Mouse (Mus musculus): ENCODE results near the gene Zbtb7b.

Zbtb7b gene

DNA sequence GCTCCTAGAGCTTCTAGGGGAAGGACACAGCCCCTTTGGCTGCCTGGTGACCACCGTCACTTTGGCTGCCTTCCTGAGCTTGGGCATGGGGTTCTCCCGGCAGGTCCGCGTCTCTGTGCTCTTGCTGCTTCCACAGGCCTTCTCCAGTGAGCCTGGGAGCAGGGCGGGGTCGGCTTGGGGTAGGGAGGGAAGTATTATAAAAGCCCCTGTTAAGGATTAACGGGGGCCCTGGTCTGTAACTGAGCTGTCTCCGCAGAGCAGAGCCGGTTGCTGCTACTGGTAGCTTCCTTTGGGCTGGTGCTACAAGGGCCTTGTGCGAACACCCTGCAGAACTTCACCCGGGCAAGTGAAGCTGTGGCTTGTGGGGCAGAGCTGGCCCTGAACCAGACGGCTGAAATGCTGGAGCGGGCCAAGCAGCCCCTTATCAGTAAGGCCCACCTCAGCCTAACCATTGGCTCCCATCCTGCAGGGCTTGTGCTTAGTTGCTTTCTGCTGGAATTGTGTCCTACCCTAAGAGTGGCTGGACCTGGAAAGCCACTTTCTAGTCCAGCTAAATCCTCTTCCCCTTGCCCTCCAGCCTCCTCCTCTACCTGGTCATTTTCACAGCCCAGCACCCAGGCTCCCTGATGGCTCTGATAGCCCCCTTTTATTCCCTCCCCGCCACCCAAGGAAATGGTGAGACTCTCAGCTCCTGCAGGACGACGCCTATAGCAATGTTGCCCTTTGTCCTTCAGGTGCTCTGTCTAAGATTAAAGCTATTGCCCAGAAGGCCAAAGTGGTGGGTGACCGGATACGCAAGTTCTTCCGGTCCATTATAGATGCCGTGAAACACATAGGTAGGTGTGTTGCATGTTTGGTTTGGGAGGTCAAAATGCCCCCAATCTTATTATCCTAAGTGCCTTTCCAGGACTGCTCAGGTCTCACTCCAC lies 28.8 kb downstream of the Zbtb7b start:
- DNase-seq (ENCODE audit: low read depth, low spot score), result no peak

DNA sequence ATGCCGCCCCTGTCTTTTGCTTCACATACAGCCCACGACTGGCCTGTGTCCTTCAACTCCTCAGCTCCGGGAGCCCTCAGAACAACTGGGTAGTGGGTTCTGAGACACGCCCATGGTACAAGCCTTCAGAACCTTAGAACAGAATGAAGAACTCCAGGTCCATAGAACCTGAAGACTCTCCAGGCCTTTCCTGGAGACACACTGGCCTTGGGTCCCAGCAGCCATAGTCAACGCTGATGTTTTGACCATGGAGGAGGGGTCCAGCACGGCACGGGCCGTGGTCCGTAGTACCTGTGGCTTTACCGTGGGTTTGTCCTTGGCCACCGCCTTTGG lies 29.5 kb downstream of the Zbtb7b start, which contains the start of gene Dcst1:
Gene Dcst1, minus strand, starts transcription at position 101 of the 333 bp plus-strand sequence.
- no peak for DNase-seq (ENCODE audit: low read depth, low spot score)

DNA sequence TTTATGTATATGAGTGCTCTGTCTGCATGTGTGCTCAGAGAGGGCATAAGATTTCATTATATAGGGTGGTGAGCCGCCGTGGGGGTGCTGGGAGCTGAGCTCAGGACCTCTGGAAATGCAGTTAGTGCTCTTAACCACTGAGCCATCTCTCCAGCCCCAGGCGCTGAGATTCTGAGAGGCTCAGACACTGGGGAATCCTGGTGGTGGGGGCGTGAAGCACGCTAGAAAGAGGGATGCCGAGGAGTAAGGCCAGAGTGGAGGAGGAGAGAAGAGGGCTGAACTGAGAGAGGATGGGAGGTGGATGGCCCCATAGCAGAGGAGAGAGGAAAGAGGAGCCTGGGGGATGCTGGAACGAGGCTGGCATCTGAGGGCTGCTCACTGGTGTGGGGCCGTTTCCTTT lies 29.9 kb downstream of the Zbtb7b start:
- DNase-seq (ENCODE audit: low read depth, low spot score), result no peak

DNA sequence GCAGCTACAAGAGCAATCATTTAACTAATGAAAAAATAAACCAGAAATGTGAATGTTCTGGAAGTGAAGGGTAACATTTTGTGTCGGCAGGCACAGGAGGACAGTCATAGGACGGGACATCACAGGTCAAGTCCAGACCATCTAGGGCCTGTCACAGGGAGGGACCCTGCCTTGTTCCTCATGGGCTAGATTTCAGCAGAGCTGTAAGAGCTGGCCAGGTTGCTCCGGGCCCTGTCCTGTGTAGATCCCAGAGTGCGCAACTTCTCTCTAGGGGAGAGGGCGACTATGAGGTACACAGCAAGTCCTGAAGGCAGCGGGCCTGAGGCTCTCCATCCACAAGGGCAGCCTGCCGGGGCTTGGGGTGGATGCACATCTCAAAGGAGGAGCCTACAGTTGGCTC lies 32.9 kb downstream of the Zbtb7b start, which contains the start of gene Dcst2:
Gene Dcst2, plus strand, starts transcription at position 301 of the 400 bp plus-strand sequence.
- DNase-seq (ENCODE audit: low read depth, low spot score), result no peak

DNA sequence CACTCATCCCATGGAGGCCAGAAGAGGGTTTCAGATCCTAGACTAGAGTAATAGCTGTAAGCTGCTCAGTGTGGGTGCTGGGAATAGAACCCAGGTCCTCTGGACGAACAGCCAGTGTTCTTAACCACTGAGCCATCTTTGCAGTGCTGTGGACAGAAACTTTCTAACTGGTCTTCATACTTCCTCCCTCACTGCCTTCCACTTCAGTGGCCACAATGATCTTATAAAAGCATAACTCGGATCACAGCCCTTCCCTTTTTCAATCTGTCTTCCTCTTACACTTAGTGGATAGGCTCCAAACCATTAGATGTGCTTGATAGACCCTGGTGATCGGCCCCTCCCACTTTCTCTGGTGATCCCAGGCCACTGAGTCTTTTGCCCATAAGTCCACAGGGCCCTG lies 34.3 kb downstream of the Zbtb7b start:
- DNase-seq (ENCODE audit: low read depth, low spot score), result no peak

DNA sequence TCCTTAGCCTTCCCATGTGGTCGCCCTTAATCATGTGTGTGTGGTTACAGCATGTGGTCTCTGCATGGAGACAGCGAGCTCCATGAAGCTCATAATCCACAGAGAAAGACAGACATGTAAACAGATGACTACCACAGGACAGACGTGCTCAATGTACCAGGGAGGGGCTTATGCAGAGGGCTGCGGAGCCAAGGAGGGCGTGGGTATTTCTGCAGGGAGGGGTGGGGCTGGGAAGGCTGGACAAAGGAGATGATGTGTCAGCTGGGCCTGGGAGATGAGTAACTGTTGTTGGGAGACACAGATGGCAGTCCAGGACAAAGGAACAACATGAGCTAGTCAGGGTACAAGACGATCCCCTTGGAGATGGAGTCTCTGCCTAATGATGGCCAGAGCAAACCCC lies 34.9 kb downstream of the Zbtb7b start:
- no peak for DNase-seq (ENCODE audit: low read depth, low spot score)

DNA sequence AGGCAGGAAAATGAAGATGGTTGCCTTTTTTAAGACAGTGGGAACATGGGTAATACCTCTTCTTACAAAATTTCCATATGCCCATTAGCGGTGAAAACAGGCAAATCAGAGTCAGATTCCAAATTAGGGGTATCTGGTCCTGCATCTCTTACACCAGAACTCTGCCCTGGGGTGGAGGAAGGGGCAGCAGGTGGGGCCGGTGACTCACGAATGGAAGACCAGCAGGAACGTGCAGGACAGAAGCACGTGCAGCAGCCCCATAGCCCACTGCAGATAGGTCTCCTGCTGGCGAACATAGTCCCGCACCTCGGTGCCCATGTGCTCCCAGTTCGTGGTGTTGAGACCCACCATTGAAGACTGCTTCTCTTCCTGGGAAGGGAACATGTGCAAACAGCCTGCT lies 38.5 kb downstream of the Zbtb7b start:
- no peak for DNase-seq (ENCODE audit: low read depth, low spot score)

DNA sequence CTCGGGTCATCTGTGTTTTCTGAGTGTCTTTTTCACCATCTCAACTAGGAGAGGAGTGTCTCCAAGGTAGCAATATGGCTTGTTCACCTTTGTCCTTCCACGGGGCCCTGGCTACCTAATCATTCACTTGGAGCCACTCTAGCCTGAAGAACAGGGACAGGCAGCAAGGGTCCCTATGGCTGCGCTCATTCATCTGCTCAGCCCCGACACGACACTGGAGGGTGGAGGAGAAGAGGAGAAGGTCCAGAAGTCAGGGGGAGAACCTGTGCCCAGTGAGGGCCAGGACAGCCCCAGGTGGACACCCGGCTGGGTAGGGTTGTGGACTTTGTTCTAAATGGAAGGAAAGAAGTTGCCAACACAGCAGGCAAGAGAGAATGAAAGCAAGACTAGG lies 39.1 kb downstream of the Zbtb7b start:
- no peak for DNase-seq (ENCODE audit: low read depth, low spot score)

DNA sequence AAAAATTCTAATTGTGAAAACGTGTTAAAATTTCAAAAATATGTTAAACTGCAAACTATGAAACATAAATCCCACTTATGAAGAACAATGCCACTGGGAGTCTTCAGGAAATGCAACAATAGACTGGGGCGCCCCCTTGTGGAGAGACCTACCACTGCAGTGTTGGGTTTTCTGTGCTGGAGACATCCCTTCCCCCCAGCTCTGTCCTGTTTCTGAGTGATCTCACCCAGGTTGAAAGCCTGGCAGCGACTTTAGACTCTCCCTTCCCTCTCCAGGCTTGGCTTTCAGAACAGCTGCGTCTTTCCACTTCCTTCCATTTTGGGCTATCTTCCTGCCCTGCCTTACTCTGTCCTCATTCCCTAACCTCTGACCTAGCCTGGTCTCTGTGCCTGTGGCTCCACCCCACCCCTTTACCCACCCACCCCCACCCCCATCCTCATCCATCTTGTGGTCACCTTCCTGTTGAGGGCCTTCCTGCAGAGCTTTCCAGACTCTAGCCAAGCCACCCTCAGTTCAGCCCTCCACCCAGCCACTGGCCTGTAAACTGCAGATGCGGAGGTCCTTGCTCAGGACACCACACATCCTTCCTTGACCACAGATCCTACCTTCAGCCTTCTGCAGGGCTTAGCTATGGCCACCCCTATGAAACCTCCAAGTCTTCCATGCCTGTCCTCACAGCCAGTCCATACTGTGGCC lies 39.6 kb downstream of the Zbtb7b start:
- DNase-seq (ENCODE audit: low read depth, low spot score), result peak; percentile 77

DNA sequence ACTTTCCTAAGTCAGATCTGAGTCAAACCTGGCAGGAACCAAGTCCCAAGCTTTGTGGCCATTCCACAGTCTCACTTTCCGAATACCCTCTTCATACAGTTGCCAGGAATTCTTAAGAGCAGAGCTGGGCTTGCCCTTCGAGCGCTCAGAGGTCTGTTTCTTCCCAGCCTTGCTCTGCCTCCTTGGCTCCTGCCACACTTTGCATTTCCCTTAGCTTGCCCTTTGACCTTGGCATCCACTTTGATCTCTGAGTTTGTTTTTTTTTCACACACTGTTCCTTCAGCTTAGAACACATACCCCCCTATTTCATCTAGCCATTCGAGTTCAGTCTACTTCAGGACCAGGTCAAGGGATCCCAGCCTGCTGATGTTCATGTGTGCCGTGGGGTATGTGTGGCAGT lies 43.3 kb downstream of the Zbtb7b start:
- DNase-seq (ENCODE audit: low read depth, low spot score), result no peak

DNA sequence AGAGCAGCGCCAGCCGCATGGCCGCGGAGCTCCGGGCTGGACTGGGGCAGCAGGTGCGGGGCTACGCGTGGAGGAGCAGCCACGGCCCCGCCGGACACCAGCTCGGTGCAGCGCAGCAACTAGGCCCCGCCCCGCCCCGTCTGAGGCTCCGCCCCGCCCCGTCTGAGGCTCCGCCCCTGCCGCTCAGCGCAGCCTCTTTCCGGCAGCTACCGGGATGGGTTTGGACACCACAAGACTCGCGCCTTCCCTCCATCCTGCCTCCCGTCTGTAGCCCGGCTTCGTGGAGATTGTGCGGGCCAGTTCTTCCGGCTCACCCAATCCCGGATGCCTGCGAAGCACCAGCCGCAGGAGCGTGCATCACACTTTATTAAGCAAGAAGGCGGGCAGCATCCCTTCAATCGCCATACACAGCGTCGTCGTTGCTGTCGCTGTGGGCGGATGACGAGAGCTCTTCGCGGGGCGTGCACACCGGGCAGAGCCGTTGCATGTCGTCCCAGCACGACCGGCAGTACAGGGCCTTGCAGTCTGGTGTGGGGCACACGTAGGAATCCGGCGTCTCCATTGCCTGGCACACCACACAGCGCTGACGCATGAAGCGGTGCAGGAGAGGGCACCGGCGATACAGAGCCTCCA lies 44.6 kb downstream of the Zbtb7b start, which contains the start of gene Adam15:
Gene Adam15, minus strand, starts transcription at position 128 of the 633 bp plus-strand sequence.
- DNase-seq (ENCODE audit: low read depth, low spot score), result peak; percentile 55

DNA sequence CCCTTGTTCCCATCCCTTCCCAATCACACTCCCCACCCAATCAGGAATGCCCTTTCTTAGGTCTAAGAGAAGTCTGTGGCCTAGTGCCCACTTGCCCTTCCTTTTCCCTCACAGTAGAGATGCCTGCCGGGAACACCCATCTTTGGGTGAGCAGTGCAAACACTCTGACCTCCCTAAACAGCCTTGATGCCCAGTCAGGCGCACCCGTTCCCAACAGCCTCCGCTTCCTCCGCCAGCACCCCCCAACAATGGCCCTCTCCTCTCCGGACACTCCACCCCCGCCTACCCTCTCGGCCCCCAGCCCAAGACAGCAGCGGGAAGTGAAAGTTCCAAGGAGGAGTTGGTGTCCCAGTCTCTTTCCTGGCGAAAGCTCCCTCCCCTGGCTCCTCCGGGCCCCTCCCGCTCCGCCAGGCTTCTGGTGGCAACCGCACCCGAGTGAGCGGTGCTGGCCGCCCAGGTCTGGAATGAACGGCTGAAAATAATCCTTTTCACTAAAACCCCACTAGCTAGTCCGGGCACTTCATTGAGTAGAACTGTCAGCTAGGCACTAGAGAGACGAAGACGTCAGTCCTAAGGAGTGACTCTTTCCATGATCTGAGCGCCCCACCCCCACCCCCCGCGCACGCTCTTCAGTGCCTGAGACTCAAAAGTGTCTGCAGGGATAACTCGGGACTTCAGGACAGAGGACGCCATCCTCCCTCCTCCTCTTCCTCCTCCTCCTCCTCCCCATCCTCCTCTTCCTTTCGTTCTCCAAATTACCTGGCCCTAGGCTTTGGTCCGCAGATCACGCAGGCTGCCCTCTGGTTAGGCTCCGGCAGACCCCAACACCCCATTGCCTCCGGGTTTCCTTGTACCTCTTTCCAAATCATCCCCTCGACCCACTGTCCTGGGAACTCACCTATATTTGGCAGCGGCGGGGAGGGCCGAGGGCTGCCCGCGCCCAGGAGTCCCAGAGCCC lies 45.4 kb downstream of the Zbtb7b start:
- DNase-seq (ENCODE audit: low read depth, low spot score), result no peak

DNA sequence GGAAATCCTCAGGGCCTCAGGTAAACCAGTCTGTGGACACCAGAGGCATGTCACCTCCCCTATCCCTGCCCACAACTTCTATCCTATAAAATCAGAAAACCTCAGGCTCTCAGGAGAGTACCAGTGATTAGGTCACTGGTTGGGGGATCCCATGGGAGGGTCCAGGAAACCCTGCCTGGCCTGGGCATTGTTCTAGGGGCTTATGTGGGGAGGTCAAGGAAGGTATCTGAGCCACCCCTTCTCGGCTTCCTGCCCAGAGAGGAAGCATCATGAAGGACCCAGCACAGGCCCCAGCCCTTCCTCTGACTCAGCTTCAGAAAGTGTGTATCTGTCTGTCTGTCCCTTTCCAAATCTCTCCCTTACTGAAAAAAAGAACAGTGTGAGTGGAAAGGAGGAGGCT lies 46.7 kb downstream of the Zbtb7b start:
- no peak for DNase-seq (ENCODE audit: low read depth, low spot score)

DNA sequence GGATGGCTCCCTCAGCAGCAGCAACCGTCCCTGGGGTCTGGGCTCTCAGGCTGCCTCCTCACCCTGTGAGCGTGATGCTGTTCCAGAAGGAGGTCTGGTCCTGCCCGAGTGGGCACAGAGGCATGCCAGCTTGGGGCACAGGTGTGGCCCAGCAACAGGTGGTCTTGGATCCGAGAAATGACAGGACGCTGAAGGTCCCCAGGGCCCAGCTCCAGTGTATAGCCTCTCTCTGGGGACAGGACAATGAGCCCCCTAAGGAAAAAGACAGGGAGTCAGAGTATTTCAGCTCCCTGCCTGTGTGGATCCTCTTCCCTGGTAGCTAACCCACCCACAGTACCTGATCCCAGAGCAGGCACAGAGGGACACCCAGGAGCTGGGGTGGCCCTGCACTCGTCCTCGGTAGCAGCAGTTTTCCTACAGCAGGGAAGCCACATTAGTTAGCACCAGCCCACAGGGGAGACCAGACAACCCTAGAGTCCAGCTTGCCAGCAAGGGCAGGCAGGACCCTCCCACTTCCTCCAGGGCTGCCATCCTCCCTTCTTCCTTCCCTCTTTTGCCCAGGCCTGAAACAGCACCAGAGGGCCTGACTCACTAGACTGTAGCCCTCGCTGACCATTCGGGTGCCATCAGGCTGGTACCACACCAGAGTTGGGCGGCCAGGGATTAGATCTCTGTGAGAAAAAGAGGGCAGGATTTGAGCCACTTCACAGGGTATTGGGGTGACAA lies 47.6 kb downstream of the Zbtb7b start:
- no peak for DNase-seq (ENCODE audit: low read depth, low spot score)

DNA sequence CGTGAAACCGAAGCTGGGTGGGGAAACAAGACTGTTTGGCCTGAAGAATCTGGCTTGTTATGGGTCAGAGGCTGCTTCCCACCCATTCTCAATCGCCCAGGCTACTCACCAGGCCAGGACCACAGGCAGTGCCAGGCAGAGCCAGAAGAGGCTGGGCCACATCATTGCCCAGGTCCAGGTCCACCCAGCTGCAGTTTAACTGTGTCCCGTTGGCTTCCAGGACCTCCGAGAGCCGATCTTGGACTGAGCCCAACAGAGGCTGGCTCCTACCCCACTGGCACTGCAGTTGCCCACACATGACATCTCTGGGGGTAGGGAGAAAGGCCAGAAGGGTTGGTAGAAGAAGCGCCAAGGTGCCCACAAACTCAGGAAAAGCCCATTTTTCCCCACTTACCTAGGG lies 51.3 kb downstream of the Zbtb7b start:
- no peak for DNase-seq (ENCODE audit: low read depth, low spot score)

DNA sequence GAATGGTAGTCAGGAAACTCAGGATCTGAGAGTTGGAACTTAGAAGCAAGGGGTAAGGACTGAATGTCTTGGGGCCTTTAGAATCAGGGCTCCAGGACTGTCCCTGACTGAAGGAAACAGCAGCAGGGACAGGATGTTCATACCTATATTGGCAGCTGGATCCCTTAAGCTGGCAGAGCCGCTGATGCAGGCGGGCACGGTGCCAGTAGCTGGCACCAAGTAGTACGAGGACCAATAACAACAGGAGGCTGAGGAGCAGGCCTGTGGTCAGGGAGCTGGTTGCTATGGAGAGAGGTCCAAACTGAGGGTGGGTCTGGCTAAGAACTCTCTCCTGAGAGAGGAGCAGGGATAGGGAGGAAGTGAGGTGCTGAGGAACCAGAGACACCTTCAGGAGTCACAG lies 52.8 kb downstream of the Zbtb7b start:
- DNase-seq (ENCODE audit: low read depth, low spot score), result no peak

DNA sequence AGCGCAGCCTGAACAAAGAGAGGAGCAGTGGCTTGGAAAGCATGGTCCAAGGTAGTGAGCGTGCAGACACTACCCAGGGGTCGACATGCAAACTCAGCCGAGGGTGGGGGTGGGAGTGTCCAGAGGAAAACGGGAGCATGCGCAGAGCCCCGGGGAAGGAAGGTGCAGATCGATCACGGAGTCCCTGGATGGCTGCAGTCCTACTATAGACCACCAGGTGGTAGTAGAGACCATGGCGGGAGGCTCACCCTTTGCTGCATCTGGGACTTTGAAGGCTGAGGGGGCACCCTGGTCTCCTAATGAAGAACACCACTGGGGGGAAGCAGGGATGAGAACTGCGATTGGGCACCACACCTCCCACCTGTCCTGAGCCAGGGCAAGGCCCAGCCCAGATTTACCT lies 54.1 kb downstream of the Zbtb7b start:
- DNase-seq (ENCODE audit: low read depth, low spot score), result peak; percentile 89

DNA sequence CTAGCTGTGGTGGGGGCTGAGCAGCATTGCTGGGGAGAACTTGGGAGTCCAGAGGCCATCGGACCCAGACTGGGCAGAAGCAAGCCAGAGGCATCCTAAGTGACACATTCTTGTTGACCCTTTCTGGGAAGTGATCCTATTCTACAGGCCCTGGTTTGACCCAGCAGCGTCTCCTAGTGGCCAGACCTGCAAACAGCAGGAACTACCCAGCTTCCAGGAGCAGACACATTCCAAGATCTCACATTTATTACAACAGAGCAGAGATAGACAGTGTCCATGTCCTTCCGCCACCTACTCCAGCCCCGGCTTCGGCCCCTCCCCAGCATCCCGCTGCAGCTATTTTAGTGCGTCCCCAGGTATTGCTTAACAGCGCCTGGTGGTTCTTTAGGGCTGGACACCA lies 55.2 kb downstream of the Zbtb7b start:
- peak; percentile 85 for DNase-seq (ENCODE audit: low read depth, low spot score)

DNA sequence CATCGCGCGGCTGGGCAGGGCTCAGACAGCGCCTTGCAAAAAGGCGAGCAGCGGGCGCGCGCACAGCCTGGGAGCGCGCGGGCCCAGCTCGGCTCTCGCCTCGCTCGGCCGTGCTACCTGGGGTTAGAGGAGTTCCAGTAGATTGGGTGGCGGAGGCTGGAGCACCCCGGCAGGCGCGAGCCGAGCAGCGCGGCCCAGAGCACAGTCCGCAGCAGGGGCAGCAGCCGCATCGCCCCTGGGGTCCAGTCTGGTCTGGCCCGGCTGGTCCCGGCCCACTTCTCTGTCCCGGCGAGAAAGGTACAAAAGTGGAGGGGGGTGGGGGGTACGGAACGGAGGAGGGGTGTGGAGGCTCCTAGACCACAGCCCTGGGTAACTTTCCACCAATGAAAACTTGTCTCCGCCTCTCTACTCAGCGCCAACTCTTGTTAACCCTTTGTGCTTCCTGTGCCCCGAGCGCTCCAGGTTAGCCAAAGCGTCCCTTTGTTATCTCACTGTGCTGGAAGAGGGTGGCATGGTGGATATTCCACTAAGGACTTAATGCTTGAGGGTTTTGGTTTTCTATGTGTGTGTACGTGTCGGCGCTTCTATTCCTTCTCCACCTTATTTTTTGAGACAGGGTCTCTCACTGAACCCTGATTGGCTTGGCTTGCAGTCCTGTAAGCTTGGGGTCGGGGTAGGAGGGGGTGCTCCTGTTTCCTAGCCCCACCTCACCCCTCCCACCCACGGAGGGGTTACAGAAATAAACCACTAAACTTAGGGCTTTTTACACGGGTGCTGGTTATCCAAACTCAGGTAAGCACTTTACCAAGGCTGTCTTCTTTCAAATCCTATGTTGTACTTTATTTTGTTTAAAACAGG lies 56.6 kb downstream of the Zbtb7b start, which contains the start of gene Efna4:
Gene Efna4, minus strand, starts transcription at position 308 of the 858 bp plus-strand sequence.
- peak; percentile 90 for DNase-seq (ENCODE audit: low read depth, low spot score)
